Mouse (Mus musculus): Measurements from ENCODE around the gene Vpreb3.

The Vpreb3 gene

DNA sequence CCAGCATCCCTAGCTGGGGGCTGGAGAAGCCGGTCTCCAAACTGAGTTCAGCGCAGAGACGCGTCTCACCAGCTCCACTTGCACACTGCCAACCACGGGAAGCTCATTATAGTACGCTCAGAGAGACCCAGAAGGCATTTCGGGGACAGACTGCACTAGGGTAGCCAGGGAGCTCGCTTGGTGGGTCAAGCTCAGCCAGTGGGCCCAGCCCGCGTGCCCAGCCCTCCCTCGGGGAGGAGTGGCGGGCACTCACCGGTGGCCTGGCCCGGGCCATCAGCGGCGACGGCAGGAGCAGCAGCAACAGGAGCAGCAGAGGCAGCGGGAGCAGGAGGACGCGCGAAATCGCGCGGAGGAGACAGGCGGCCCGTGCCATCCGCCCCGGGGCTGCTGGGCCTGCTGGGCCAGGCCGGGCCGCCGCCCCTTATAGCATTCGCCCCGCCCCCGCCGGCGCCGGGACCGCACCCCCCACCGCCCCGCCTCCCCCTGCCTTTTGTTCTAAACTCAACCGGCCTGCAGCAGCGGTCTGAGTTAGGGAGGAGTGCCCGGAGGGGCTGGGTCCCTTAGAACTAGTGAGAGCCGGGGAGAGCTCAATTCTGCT is 10.7 kb upstream of the Vpreb3 start:
- DNase-seq (ENCODE audit: low spot score in 2 of 2), result peak in 1 of 2 experiments; percentile 14

GRCm38 (mm10) chr10:75932891-75933290 is 10.0 kb upstream of the Vpreb3 start, which contains the start of gene Chchd10:
Gene Chchd10, plus strand, starts transcription at chr10:75933130.
- no peak for DNase-seq (ENCODE audit: low spot score in 2 of 2)

DNA sequence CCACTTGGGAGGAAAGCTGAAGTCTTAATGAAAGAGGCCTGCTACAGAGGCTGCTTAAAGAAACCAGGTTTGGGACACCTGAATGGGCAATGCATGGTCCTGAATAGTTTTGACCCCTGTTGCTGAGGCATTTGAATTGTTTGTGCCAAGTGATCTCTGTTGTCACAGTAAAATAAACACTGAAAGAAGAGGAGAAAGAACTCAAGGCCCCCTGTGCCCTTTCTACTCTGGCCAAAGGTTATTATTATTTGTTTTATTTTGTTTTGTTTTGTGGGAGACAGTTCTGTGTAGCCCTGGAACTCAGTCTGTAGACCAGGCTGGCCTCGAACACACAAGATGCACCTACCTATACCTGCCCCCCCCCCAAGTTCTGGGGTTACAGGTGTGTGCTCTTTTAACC is 7.9 kb upstream of the Vpreb3 start:
- DNase-seq (ENCODE audit: low spot score in 2 of 2), result no peak

GRCm38 (mm10) chr10:75935680-75936541 is 6.9 kb upstream of the Vpreb3 start, which contains the start of gene Mmp11:
Gene Mmp11, minus strand, starts transcription at chr10:75936496.
- DNase-seq (ENCODE audit: low spot score in 2 of 2), result peak; percentile 50 to 63

GRCm38 (mm10) chr10:75936909-75937667 is 5.8 kb upstream of the Vpreb3 start:
- DNase-seq (ENCODE audit: low spot score in 2 of 2), result no peak

- no peak for DNase-seq (ENCODE audit: low spot score in 2 of 2)
Measured at GRCm38 (mm10) chr10:75937851-75938643, 4.8 kb upstream of the Vpreb3 start.

DNA sequence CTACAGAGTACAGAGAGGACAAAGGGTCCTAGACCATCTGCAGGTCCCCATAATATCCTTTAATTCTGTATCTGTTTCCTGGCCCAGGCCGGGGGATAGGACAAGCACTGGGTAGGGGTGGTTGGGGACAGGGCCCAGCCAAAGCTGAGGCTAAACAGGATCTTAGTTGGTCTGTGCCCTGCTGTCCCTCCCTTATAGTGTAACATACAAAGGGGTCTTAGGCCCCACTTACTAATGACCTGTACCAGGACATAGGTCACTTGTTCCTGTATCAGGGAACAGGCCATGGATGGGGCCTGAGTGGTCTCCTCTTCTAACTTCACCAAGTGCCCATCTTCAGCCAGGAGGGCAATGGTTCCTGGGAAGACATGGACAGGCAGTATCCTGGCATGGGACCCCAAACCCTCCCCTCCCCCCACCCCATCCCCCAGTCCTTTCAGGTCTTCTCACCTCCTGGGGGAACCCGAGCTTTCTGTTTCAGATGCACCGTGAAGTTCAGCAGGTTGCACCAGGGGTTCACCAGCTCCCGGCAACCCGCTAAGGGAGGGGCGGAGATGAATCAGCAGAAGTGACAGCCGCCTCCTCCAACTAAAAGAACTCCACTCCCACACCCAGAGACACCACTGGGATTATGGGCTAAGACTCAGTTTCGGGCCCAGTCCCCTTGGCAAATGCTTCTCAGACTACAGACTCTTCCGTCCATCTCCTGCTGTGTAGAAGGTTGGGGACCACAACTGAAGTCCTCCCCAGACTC is 3.2 kb upstream of the Vpreb3 start:
- no peak for DNase-seq (ENCODE audit: low spot score in 2 of 2)

GRCm38 (mm10) chr10:75940520-75940919 is 2.3 kb upstream of the Vpreb3 start, which contains the start of gene Gm867:
Gene Gm867, minus strand, starts transcription at chr10:75940672.
- no peak for DNase-seq (ENCODE audit: low spot score in 2 of 2)

GRCm38 (mm10) chr10:75941042-75941824 is 1.6 kb upstream of the Vpreb3 start:
- DNase-seq (ENCODE audit: low spot score in 2 of 2), result no peak

DNA sequence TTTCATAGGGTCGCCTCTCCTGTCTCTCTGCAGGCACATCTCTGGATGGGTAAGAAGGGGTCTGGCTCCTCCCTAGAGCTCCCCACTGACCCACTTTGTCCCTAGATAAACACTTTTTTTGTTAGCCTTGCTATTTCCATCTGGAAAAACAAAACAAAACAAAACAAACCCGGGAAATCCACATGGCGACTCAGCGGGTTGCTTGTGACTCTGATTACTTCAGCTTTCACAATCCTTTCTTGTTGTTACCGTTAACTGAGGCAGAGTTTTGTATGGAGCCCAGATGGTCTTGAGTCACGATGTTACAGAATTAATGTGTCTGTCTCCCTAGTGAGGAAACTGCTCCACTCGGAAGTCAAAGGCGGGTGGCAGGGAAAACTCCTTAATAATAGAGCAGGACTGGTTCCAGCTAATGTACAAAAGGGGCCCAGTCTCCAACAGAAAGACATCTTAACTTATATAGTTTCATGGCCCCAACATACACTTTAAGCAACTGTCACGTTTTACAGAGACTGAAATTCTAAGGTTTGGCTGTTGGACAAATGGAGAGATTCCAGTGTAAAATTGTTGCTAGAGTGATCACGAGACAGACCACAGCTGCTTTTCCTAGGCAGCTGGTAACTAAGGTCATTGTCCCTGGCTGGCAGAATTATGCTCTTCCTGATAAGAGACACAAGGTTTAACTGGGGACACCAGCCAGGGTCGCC is 1.4 kb downstream of the Vpreb3 start:
- no peak for DNase-seq (ENCODE audit: low spot score in 2 of 2)

GRCm38 (mm10) chr10:75945213-75945612 is 2.4 kb downstream of the Vpreb3 start:
- DNase-seq (ENCODE audit: low spot score in 2 of 2), result no peak

- no peak for DNase-seq (ENCODE audit: low spot score in 2 of 2)
Measured at GRCm38 (mm10) chr10:75945896-75946295, 3.0 kb downstream of the Vpreb3 start.

DNA sequence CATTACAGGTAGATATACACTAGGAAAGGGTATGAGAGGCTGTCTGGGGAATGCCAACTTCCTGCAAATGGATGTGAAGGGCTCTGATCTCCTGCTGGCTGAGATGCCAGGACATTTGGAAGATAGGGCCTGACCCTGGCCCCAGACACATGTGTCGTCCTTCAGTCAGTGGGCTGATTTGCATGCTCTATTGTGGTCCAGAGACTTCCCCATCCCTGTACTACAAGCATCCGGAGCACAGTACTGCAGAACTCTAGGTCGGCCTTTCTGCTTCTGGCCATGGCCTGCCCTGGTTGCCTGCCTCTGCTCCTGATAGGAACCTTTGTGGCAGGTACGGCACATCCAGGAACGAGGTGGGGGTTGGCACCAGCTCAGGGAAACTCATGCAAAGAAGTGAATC is 5.2 kb downstream of the Vpreb3 start:
- DNase-seq (ENCODE audit: low spot score in 2 of 2), result no peak

GRCm38 (mm10) chr10:75949053-75950045 is 6.5 kb downstream of the Vpreb3 start:
- DNase-seq (ENCODE audit: low spot score in 2 of 2), result peak in 1 of 2 experiments; percentile 67

GRCm38 (mm10) chr10:75950791-75951210 is 7.9 kb downstream of the Vpreb3 start:
- peak in 1 of 2 experiments; percentile 37 for DNase-seq (ENCODE audit: low spot score in 2 of 2)

GRCm38 (mm10) chr10:75951424-75952050 is 8.7 kb downstream of the Vpreb3 start:
- DNase-seq (ENCODE audit: low spot score in 2 of 2), result peak; percentile 63 to 66

DNA sequence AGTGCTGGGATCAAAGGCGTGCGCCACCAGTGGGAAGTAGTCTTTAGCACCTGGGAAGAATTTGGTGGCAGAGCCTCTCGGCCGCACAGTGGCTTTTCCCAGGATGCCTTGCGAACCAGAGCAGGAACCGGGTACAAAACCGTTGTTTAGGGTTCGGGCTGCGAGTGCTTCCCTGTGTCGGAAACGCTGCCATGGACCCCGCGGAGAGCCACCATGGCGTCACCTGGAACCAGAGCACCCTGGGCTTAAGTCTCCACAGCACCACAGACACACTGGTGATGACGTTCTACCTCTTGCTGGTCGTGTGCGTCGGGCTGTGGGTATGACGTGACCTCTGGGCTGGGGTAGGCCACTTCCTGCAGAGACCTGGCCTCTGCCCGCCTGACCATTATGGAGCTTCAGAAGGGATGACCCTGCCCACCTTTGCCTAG is 11.5 kb downstream of the Vpreb3 start, which contains the start of gene Gm5134:
Gene Gm5134 (plus strand): TSS at position 134 of the 431 bp plus-strand sequence.
- peak; percentile 12 to 45 for DNase-seq (ENCODE audit: low spot score in 2 of 2)

All from natural killer cell, adult 2 months (primary cell).